In the genomic region with DNA sequence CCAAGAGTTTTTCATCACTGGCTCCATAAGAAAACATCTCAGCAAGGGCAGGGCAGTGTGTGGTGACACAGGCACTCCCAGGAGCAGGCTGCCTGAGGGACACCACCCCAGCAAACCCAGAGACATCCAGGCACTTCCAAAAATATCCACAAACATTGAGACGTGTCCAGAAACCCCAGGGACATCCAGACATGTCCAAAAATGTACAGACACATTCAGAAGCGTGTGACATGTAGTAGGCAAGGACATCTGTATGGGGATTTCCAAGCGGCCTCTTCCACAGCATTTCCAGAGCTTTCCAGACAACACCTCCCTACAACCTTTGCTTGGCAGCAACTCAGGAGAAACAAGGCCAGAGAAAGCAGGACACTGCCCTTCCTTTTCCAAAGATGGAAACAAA, we compare ENCODE assay signal across 20 mouse cellular contexts.
DNase-seq lines count a peak whose midpoint lies in the region; ATAC-seq and TF ChIP-seq lines count a peak whose summit lies in the region.
"Had no signal": no experiment of that assay in that cellular context is flagged by ENCODE, and none has a peak within 500 bp of the region (broad histone marks: within the 10 kb centered on the region; RNA-seq: fewer than 3 reads in every experiment).

No protein-coding gene starts in this region.

- TF ChIP-seq POLR2A in heart, adult 2 months (IDR thresholded peaks at IDR 0.05; ENCODE audit: insufficient read depth, low read depth, low read length), result no peak

- no peaks in the 10 kb centered on the region for H3K9me3 ChIP-seq in heart, embryonic 10.5 days
- H3K9me3 ChIP-seq in lung, embryonic 16.5 days (ENCODE audit: control insufficient read depth, low read length), result no peaks in the 10 kb centered on the region
- no peaks in the 10 kb centered on the region for H3K9me3 ChIP-seq in heart, postnatal 0 days (replicated peaks; ENCODE audit: control insufficient read depth, low read length)
- H3K9me3 ChIP-seq: embryonic facial prominence, embryonic 15.5 days; hindbrain, embryonic 10.5 days; hindbrain, embryonic 15.5 days had no signal

- H3K4me2 ChIP-seq in lung, embryonic 16.5 days (ENCODE audit: low read depth, low read length), result no peak overlapping the region
- no peak overlapping the region for H3K4me2 ChIP-seq in heart, postnatal 0 days (ENCODE audit: low read depth, low read length)
- H3K4me2 ChIP-seq: embryonic facial prominence, embryonic 15.5 days; hindbrain, embryonic 15.5 days had no signal

- 10% methylated on average over 3 of the region's 3 CpGs for WGBS in heart, adult 2 months
- WGBS in heart, embryonic 10.5 days, result 64% methylated on average over 3 of the region's 3 CpGs
- 52% methylated on average over 3 of the region's 3 CpGs for WGBS in lung, embryonic 16.5 days
- WGBS in heart, postnatal 0 days, result 28% methylated on average over 3 of the region's 3 CpGs

- no peak overlapping the region for H3K9ac ChIP-seq in heart, adult 2 months (ENCODE audit: low read depth, low read length)
- no peak overlapping the region for H3K9ac ChIP-seq in lung, embryonic 16.5 days (ENCODE audit: low read length)
- no peak overlapping the region for H3K9ac ChIP-seq in heart, postnatal 0 days (replicated peaks; ENCODE audit: low read depth, low read length)
- H3K9ac ChIP-seq: embryonic facial prominence, embryonic 15.5 days; hindbrain, embryonic 15.5 days had no signal

- no peaks in the 10 kb centered on the region for H3K79me2 ChIP-seq in heart, adult 2 months (replicated peaks; ENCODE audit: control insufficient read depth, insufficient read depth, low read length)

- H3K27me3 ChIP-seq in heart, adult 2 months (ENCODE audit: control insufficient read depth, insufficient read depth, low read length), result no peaks in the 10 kb centered on the region
- peaks cover 10% of the 10 kb centered on the region for H3K27me3 ChIP-seq in heart, embryonic 10.5 days (ENCODE audit: insufficient read depth, poor library complexity, severe bottlenecking)
- no peaks in the 10 kb centered on the region for H3K27me3 ChIP-seq in lung, embryonic 16.5 days (ENCODE audit: control insufficient read depth, insufficient read depth, low read depth, low read length)
- H3K27me3 ChIP-seq in heart, postnatal 0 days (ENCODE audit: control insufficient read depth, insufficient read depth, low read length), result no peaks in the 10 kb centered on the region
- H3K27me3 ChIP-seq: hindbrain, embryonic 15.5 days had no signal

- peak; percentile 42; the same call in 1 of the 2 replicates for ATAC-seq in lung, embryonic 16.5 days (ENCODE audit: low read depth)
- ATAC-seq in heart, postnatal 0 days (ENCODE audit: insufficient read depth, low read depth), result no peak; the same call in 1 of the 2 replicates
- ATAC-seq: forebrain, embryonic 16.5 days; intestine, embryonic 16.5 days had no signal

- TF ChIP-seq EP300 in heart, adult 2 months (IDR thresholded peaks at IDR 0.05; ENCODE audit: insufficient read depth, low read depth, low read length), result no peak
- TF ChIP-seq EP300 in heart, postnatal 0 days (IDR thresholded peaks at IDR 0.05; ENCODE audit: low read depth), result no peak

- peak; percentile 34 for DNase-seq in gastrocnemius, adult 18-20 months (ENCODE audit: low spot score)
- no peak for DNase-seq in gastrocnemius, postnatal 14 days
- DNase-seq in heart, adult 2 months, result peak; percentile 24 to 35
- DNase-seq in heart, embryonic 10.5 days (ENCODE audit: low spot score), result no peak
- DNase-seq in lung, postnatal 36 days, result no peak
- peak; percentile 9 for DNase-seq in heart, postnatal 0 days (ENCODE audit: low spot score)
- DNase-seq: adrenal gland, postnatal 10 days; cerebellum, adult 11 months; cerebellum, adult 8-10 months; cerebellum, postnatal 14 days; embryo, embryonic 11 days; gastrocnemius, postnatal 36 days; kidney, adult 2 months had no signal

- H3K27ac ChIP-seq in heart, adult 2 months, result peak overlapping the region; percentile 47
- no peak overlapping the region for H3K27ac ChIP-seq in heart, embryonic 10.5 days
- H3K27ac ChIP-seq in lung, embryonic 16.5 days (ENCODE audit: low read length), result no peak overlapping the region
- H3K27ac ChIP-seq in heart, postnatal 0 days (ENCODE audit: low read depth), result no peak overlapping the region
- H3K27ac ChIP-seq: embryonic facial prominence, embryonic 15.5 days; hindbrain, embryonic 10.5 days; hindbrain, embryonic 15.5 days had no signal

- TF ChIP-seq CTCF in heart, adult 2 months (IDR thresholded peaks at IDR 0.05), result no peak
- TF ChIP-seq CTCF in heart, postnatal 0 days (IDR thresholded peaks at IDR 0.05; ENCODE audit: low read depth), result no peak

- no peak overlapping the region for H3K4me3 ChIP-seq in heart, adult 2 months
- no peak overlapping the region for H3K4me3 ChIP-seq in heart, embryonic 10.5 days
- no peak overlapping the region for H3K4me3 ChIP-seq in lung, embryonic 16.5 days (ENCODE audit: low read length)
- H3K4me3 ChIP-seq in heart, postnatal 0 days (ENCODE audit: low read depth, low read length), result no peak overlapping the region
- H3K4me3 ChIP-seq: embryonic facial prominence, embryonic 15.5 days; erythroblast, embryonic 14.5 days; hindbrain, embryonic 10.5 days; hindbrain, embryonic 15.5 days had no signal

- no peaks in the 10 kb centered on the region; the same call in 1 of the 2 replicates for H3K4me1 ChIP-seq in heart, adult 2 months (ENCODE audit: control insufficient read depth, insufficient read depth, low read length)
- H3K4me1 ChIP-seq in heart, embryonic 10.5 days, result peaks cover 12% of the 10 kb centered on the region
- no peaks in the 10 kb centered on the region for H3K4me1 ChIP-seq in lung, embryonic 16.5 days (replicated peaks; ENCODE audit: control insufficient read depth, insufficient read depth, low read length)
- peaks cover 13% of the 10 kb centered on the region; the same call in 1 of the 2 replicates for H3K4me1 ChIP-seq in heart, postnatal 0 days (ENCODE audit: control insufficient read depth, insufficient read depth)

- intact Hi-C loops in gastrocnemius, postnatal 14 days (cut with DNase I; ENCODE audit: low total_unique reads), result no loop called here
- intact Hi-C loops in heart, adult 2 months (cut with DNase I), result no loop called here

- H3K36me3 ChIP-seq in heart, adult 2 months (ENCODE audit: control insufficient read depth, insufficient read depth, low read length), result no peaks in the 10 kb centered on the region
- no peaks in the 10 kb centered on the region for H3K36me3 ChIP-seq in heart, embryonic 10.5 days
- H3K36me3 ChIP-seq in lung, embryonic 16.5 days (ENCODE audit: control insufficient read depth, insufficient read depth, low read length), result no peaks in the 10 kb centered on the region
- no peaks in the 10 kb centered on the region for H3K36me3 ChIP-seq in heart, postnatal 0 days (replicated peaks; ENCODE audit: control insufficient read depth, insufficient read depth, low read length)
- H3K36me3 ChIP-seq: embryonic facial prominence, embryonic 15.5 days; hindbrain, embryonic 10.5 days; hindbrain, embryonic 15.5 days had no signal

Comparison
In these comparisons a context has a peak if more than half of its experiments do, and no peak if none do; other contexts are left out.
1. DNase-seq: peak in gastrocnemius, adult 18-20 months (single experiment), heart, adult 2 months (2 of 2) and heart, postnatal 0 days (single experiment); none in gastrocnemius, postnatal 14 days (single experiment), heart, embryonic 10.5 days (single experiment) and lung, postnatal 36 days (single experiment).